Mouse (Mus musculus) liver, adult (tissue): ENCODE measurements at regions not wholly inside any gene's neighbourhood (a gene's known extent, or its start where the extent isn't known, plus 50 kb on each side); places are given as distances from the start of the nearest gene placed in this dataset.
A peak's percentile ranks its signal among the peaks of the same experiment; 100 is the strongest.

Experiments
- GATA4 ChIP-seq: IDR thresholded peaks from 2 replicates; pipeline ENCODE4 v1.6.1; 2014; ENCODE audit warnings: mild to moderate bottlenecking, low read length; ENCODE audit not compliant: insufficient replicate concordance

- TF ChIP-seq GATA4: no peak
Measured at GRCm38 (mm10) chr1:71949549-71949948, 262.6 kb downstream of the Mreg start.

- no peak for TF ChIP-seq GATA4
Measured at GRCm38 (mm10) chr1:71948686-71949085, 263.4 kb downstream of the Mreg start.

- no peak for TF ChIP-seq GATA4
Measured at GRCm38 (mm10) chr1:71947506-71947905, 264.6 kb downstream of the Mreg start.

- no peak for TF ChIP-seq GATA4
Measured at GRCm38 (mm10) chr1:71946911-71947310, 265.2 kb downstream of the Mreg start.

GRCm38 (mm10) chr1:71945070-71945469, 267.0 kb downstream of the Mreg start:
- TF ChIP-seq GATA4: no peak

GRCm38 (mm10) chr1:71944531-71944930, 267.6 kb downstream of the Mreg start:
- no peak for TF ChIP-seq GATA4

- TF ChIP-seq GATA4: no peak
Measured at GRCm38 (mm10) chr1:71942145-71942544, 270.0 kb downstream of the Mreg start.

GRCm38 (mm10) chr1:71941688-71942087, 270.4 kb downstream of the Mreg start:
- no peak for TF ChIP-seq GATA4

- peak; percentile 88 for TF ChIP-seq GATA4
Measured at GRCm38 (mm10) chr1:71940900-71941299, 271.2 kb downstream of the Mreg start.

- no peak; the same call in 1 of the 2 replicates for TF ChIP-seq GATA4
Measured at GRCm38 (mm10) chr1:71938323-71939007, 273.6 kb downstream of the Mreg start.

GRCm38 (mm10) chr1:71937922-71938321, 274.2 kb downstream of the Mreg start:
- TF ChIP-seq GATA4: no peak

GRCm38 (mm10) chr1:71937168-71937567, 274.9 kb downstream of the Mreg start:
- TF ChIP-seq GATA4: no peak

- TF ChIP-seq GATA4: no peak
Measured at GRCm38 (mm10) chr1:71936501-71937129, 275.5 kb downstream of the Mreg start.

GRCm38 (mm10) chr1:71925501-71925900, 272.5 kb upstream of the Fn1 start:
- TF ChIP-seq GATA4: no peak

- no peak for TF ChIP-seq GATA4
Measured at GRCm38 (mm10) chr1:71924884-71925283, 271.9 kb upstream of the Fn1 start.

- no peak for TF ChIP-seq GATA4
Measured at GRCm38 (mm10) chr1:71923731-71924130, 270.7 kb upstream of the Fn1 start.

- TF ChIP-seq GATA4: no peak
Measured at GRCm38 (mm10) chr1:71921456-71921855, 268.5 kb upstream of the Fn1 start.
